Mouse (Mus musculus): ENCODE results near the gene Aph1a. TPM values are rescaled to one million over a fixed set of nuclear protein-coding genes. Genes with fewer than 3 reads are reported as not detected.

The Aph1a gene
- polyA plus RNA-seq, 1 experiment, result 106 TPM

DNA sequence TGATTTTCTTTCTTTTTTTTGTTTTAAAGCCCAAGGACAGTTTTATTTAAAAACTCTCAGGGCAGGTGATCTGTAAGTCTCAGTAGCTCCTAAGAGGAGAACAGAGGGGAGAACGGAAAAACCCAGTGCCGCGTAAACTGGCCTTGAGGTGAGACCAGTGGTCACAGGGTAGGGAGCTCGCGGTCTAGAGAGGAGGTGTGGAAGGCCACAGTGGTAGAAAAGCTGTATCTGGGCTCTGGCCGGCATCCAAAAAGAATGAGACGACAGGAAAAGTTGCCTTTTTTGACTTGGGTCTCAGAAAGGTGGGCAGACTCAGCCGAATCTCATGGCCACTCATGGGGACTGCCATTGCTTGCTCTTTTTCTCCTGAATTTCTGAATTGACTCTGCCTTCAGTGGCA lies 44.4 kb downstream of the Aph1a start:
- TF ChIP-seq POLR2AphosphoS2 (IDR thresholded peaks at IDR 0.05; ENCODE audit: insufficient read length, low read depth) (no peak), MAX (IDR thresholded peaks at IDR 0.05; ENCODE audit: low read depth) (no peak), SRF (IDR thresholded peaks at IDR 0.05; ENCODE audit: control insufficient read depth, insufficient read length, low read depth) (no peak), USF1 (IDR thresholded peaks at IDR 0.05; ENCODE audit: low read depth) (no peak), CEBPB (IDR thresholded peaks at IDR 0.05; ENCODE audit: insufficient read depth, poor library complexity, severe bottlenecking) (no peak), E2F4 (IDR thresholded peaks at IDR 0.05; ENCODE audit: insufficient read depth) (no peak), POLR2A (IDR thresholded peaks at IDR 0.05; ENCODE audit: insufficient read length, low read depth) (no peak), MYOG (IDR thresholded peaks at IDR 0.05; ENCODE audit: control insufficient read depth in 1 of 3, insufficient read depth in 1 of 3, insufficient read length in 2 of 3, low read depth in 2 of 3) (no peak), MYOD1 (IDR thresholded peaks at IDR 0.05; ENCODE audit: control insufficient read depth in 1 of 3, insufficient read length in 2 of 3, low read depth in 2 of 3) (no peak), TCF12 (IDR thresholded peaks at IDR 0.05; ENCODE audit: insufficient read depth, poor library complexity, severe bottlenecking) (no peak), REST (IDR thresholded peaks at IDR 0.05; ENCODE audit: insufficient read depth, insufficient read length) (no peak), TCF3 (IDR thresholded peaks at IDR 0.05; ENCODE audit: insufficient read length, low read depth) (no peak)

DNA sequence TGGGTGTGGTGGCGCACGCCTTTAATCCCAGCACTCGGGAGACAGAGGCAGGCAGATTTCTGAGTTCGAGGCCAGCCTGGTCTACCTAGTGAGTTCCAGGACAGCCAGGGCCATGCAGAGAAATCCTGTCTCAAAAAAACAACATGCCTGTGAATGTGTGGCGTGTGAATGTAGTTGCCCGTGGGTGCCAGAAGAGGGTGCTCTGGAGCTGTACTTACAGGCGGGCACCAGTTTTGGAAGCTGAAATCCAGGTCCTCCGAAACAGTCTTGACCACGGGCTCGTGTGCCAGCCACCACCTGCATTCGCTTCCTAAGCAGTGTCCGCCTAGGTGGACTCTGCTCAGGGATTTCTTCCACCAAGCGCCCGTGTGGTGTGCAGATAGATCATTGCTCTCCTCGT lies 45.1 kb downstream of the Aph1a start:
- Histone ChIP-seq H3K27me3 (ENCODE audit: control insufficient read depth, insufficient read depth, insufficient read length) (no peaks in the 10 kb centered on the region), H3K4me3 (no peak overlapping the region), H3K4me2 (ENCODE audit: low read depth) (no peak overlapping the region), H3K36me3 (ENCODE audit: control insufficient read depth, insufficient read depth) (peaks cover 49% of the 10 kb centered on the region), H3ac (ENCODE audit: control insufficient read depth, insufficient read length) (no peak overlapping the region), H3K79me2 (ENCODE audit: control insufficient read depth, insufficient read depth) (peaks cover 39% of the 10 kb centered on the region)
- TF ChIP-seq E2F4 (IDR thresholded peaks at IDR 0.05; ENCODE audit: insufficient read depth) (no peak), CEBPB (IDR thresholded peaks at IDR 0.05; ENCODE audit: insufficient read depth, poor library complexity, severe bottlenecking) (no peak), MYOG (IDR thresholded peaks at IDR 0.05; ENCODE audit: control insufficient read depth in 1 of 3, insufficient read depth in 1 of 3, insufficient read length in 2 of 3, low read depth in 2 of 3) (no peak), REST (IDR thresholded peaks at IDR 0.05; ENCODE audit: insufficient read depth, insufficient read length) (no peak), TCF12 (IDR thresholded peaks at IDR 0.05; ENCODE audit: insufficient read depth, poor library complexity, severe bottlenecking) (no peak), POLR2A (IDR thresholded peaks at IDR 0.05; ENCODE audit: insufficient read length, low read depth) (no peak)

More for the DNA sequence above, 44.4 kb downstream of the Aph1a start:
- no peak overlapping the region for H3K4me3 ChIP-seq
- peaks cover 45% of the 10 kb centered on the region for H3K79me2 ChIP-seq (ENCODE audit: control insufficient read depth, insufficient read depth)
- H3K36me3 ChIP-seq (ENCODE audit: control insufficient read depth, insufficient read depth), result peaks cover 49% of the 10 kb centered on the region
- no peak overlapping the region for H3K4me2 ChIP-seq (ENCODE audit: low read depth)
- no peaks in the 10 kb centered on the region for H3K27me3 ChIP-seq (ENCODE audit: control insufficient read depth, insufficient read depth, insufficient read length)
- H3ac ChIP-seq (ENCODE audit: control insufficient read depth, insufficient read length), result no peak overlapping the region

DNA sequence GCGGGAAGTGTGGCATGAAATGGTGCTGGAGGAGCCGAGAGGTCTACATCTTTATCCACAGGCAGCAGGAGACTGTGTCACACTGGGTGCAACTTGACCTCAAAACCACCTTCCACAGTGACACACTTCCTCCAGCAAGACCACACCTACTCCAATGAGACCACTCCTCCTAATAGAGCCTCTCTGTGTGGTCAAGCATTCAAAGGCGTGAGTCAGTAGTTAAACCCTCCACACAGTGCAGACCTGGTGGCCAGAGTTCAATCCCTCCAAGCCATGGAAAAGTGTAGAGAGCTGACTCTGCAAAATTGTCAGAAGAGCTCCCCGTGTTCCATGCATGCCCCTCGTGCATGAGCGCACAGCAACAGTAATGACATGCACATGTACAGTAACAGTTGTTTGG lies 49.0 kb downstream of the Aph1a start:
- TF ChIP-seq SRF (IDR thresholded peaks at IDR 0.05; ENCODE audit: control insufficient read depth, insufficient read length, low read depth), result no peak
- no peak for TF ChIP-seq POLR2A (IDR thresholded peaks at IDR 0.05; ENCODE audit: insufficient read length, low read depth)
- no peak for TF ChIP-seq TCF12 (IDR thresholded peaks at IDR 0.05; ENCODE audit: insufficient read depth, poor library complexity, severe bottlenecking)
- TF ChIP-seq MYOD1 (IDR thresholded peaks at IDR 0.05; ENCODE audit: control insufficient read depth in 1 of 3, insufficient read length in 2 of 3, low read depth in 2 of 3), result no peak
- no peak for TF ChIP-seq CEBPB (IDR thresholded peaks at IDR 0.05; ENCODE audit: insufficient read depth, poor library complexity, severe bottlenecking)
- TF ChIP-seq POLR2AphosphoS2 (IDR thresholded peaks at IDR 0.05; ENCODE audit: insufficient read length, low read depth), result no peak
- TF ChIP-seq REST (IDR thresholded peaks at IDR 0.05; ENCODE audit: insufficient read depth, insufficient read length), result no peak
- TF ChIP-seq E2F4 (IDR thresholded peaks at IDR 0.05; ENCODE audit: insufficient read depth), result no peak
- H3K79me2 ChIP-seq (ENCODE audit: control insufficient read depth, insufficient read depth), result peaks cover 36% of the 10 kb centered on the region
- peaks cover 54% of the 10 kb centered on the region for H3K36me3 ChIP-seq (ENCODE audit: control insufficient read depth, insufficient read depth)
- H3K4me2 ChIP-seq (ENCODE audit: low read depth), result no peak overlapping the region
- H3K27me3 ChIP-seq (ENCODE audit: control insufficient read depth, insufficient read depth, insufficient read length), result no peaks in the 10 kb centered on the region
- no peak overlapping the region for H3K4me3 ChIP-seq
- no peak overlapping the region for H3ac ChIP-seq (ENCODE audit: control insufficient read depth, insufficient read length)

DNA sequence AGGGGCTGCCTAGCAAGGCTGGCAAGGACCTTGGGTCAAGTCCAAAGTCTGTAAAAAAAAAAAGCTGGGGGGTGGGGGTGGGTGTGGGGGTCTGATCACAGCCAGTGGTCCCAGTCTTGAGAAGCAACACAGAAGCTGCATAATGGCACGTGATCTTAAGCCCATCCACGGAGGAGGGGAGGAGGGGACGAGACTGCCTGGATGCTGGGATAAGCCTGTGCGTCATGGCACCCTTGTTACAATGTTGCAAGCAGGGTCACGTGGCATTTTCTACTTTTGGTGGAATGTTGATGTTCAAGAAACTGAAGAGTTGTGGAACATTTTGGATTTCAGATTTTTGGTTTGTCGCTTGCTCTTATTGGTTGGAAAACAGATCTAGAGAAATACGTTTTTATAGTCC lies 49.5 kb downstream of the Aph1a start:
- TF ChIP-seq USF1 (IDR thresholded peaks at IDR 0.05; ENCODE audit: low read depth), result no peak
- no peak overlapping the region for H3K4me3 ChIP-seq
- no peak overlapping the region for H3K4me2 ChIP-seq (ENCODE audit: low read depth)
- no peak overlapping the region for H3ac ChIP-seq (ENCODE audit: control insufficient read depth, insufficient read length)
- peaks cover 49% of the 10 kb centered on the region for H3K36me3 ChIP-seq (ENCODE audit: control insufficient read depth, insufficient read depth)
- peaks cover 36% of the 10 kb centered on the region for H3K79me2 ChIP-seq (ENCODE audit: control insufficient read depth, insufficient read depth)
- no peaks in the 10 kb centered on the region for H3K27me3 ChIP-seq (ENCODE audit: control insufficient read depth, insufficient read depth, insufficient read length)

DNA sequence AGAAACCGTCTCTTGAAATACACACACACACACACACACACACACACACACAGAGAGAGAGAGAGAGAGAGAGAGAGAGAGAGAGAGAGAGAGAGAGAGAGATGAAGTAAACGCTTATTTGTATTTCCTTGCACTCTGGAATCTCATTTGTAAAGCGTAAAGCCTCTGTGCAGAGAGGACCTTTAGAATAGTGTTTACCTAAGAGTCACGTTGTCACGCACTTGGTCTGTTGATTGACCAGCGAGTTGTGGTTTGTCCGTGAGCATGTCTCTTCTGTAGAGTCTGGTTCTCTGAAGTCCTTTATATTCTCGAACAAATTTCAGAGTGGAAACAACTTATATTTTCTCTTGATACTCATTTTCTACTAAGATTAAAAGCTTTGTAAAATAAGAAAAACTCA lies 51.0 kb downstream of the Aph1a start:
- Histone ChIP-seq H3K27me3 (ENCODE audit: control insufficient read depth, insufficient read depth, insufficient read length) (no peaks in the 10 kb centered on the region), H3K4me3 (no peak overlapping the region), H3ac (ENCODE audit: control insufficient read depth, insufficient read length) (no peak overlapping the region), H3K4me2 (ENCODE audit: low read depth) (no peak overlapping the region), H3K36me3 (ENCODE audit: control insufficient read depth, insufficient read depth) (peaks cover 35% of the 10 kb centered on the region), H3K79me2 (ENCODE audit: control insufficient read depth, insufficient read depth) (peaks cover 25% of the 10 kb centered on the region)
- no peak for TF ChIP-seq POLR2AphosphoS2 (IDR thresholded peaks at IDR 0.05; ENCODE audit: insufficient read length, low read depth)
- no peak for TF ChIP-seq REST (IDR thresholded peaks at IDR 0.05; ENCODE audit: insufficient read depth, insufficient read length)
